Mouse (Mus musculus): ENCODE data around the gene Mtmr10. TPM values are rescaled to one million over a fixed set of nuclear protein-coding genes. Genes with fewer than 3 reads are reported as not detected.

Mtmr10 gene
- polyA plus RNA-seq, 1 experiment from 2014 or later, result 17.7 TPM

DNA sequence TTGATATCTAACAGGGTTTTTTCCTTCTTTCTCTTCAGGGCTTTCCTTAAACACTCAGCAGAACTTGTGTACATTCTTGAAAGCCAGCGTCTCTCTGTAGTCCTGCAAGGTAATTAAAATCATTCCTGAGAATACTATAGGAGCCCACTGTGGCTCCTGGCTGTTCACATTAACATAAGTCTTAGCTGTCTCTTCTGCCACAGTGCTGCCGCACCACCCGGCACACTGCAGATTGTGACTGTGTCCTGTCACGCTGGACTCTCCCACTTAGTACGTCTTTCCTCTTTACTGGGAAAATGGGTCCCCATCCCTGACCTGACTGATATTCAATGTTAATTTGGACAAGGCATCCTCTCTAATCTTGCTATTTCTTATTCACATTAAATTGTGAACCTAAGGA lies 33.7 kb downstream of the Mtmr10 start:
- peaks cover 11% of the 10 kb centered on the region for H3K36me3 ChIP-seq (ENCODE audit: control insufficient read depth, insufficient read depth, low read length)

DNA sequence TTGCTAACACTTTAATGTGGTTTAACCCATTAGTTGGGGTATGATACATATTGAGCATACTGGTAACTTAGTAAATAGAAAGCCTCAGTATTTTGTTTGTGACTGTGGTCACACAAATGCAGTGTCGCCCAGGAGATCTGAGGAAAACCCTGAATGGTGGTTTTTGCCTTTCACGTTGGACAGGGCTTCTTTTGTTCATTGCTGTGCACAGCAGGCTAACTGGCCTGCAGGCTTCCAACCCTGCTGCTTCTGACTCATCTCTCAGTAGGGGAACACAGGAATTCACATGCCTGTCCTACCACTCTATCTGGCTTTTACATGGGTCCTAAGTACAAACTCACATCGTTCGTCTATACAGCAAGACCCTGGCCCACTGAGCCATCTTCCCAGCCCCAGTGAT lies 34.2 kb downstream of the Mtmr10 start:
- no peaks in the 10 kb centered on the region for H3K9me3 ChIP-seq (ENCODE audit: control insufficient read depth, low read length)
- ATAC-seq (ENCODE audit: low read depth), result no peak
- H3K4me1 ChIP-seq (ENCODE audit: control insufficient read depth, insufficient read depth, low read length), result no peaks in the 10 kb centered on the region
- no peaks in the 10 kb centered on the region for H3K27me3 ChIP-seq (ENCODE audit: control insufficient read depth, insufficient read depth, low read length)
- peaks cover 6% of the 10 kb centered on the region for H3K36me3 ChIP-seq (ENCODE audit: control insufficient read depth, insufficient read depth, low read length)
- H3K27ac ChIP-seq (ENCODE audit: low read depth, low read length), result no peak overlapping the region
- no peak overlapping the region for H3K9ac ChIP-seq (replicated peaks; ENCODE audit: low read depth, low read length)
- no peak overlapping the region for H3K4me3 ChIP-seq (ENCODE audit: low read depth, low read length)
- no peak overlapping the region for H3K4me2 ChIP-seq (ENCODE audit: low read depth, low read length)
- 61% methylated on average over 4 of the region's 4 CpGs for WGBS

More for the DNA sequence above, 33.7 kb downstream of the Mtmr10 start:
- H3K4me2 ChIP-seq (ENCODE audit: low read depth, low read length), result no peak overlapping the region
- WGBS, result 57% methylated on average over 5 of the region's 5 CpGs
- H3K4me3 ChIP-seq (ENCODE audit: low read depth, low read length), result no peak overlapping the region
- no peaks in the 10 kb centered on the region for H3K4me1 ChIP-seq (ENCODE audit: control insufficient read depth, insufficient read depth, low read length)
- no peak overlapping the region for H3K9ac ChIP-seq (replicated peaks; ENCODE audit: low read depth, low read length)
- ATAC-seq (ENCODE audit: low read depth), result peak; percentile 61; the same call in 1 of the 2 replicates
- no peak overlapping the region for H3K27ac ChIP-seq (ENCODE audit: low read depth, low read length)
- H3K27me3 ChIP-seq (ENCODE audit: control insufficient read depth, insufficient read depth, low read length), result no peaks in the 10 kb centered on the region
- no peaks in the 10 kb centered on the region for H3K9me3 ChIP-seq (ENCODE audit: control insufficient read depth, low read length)

DNA sequence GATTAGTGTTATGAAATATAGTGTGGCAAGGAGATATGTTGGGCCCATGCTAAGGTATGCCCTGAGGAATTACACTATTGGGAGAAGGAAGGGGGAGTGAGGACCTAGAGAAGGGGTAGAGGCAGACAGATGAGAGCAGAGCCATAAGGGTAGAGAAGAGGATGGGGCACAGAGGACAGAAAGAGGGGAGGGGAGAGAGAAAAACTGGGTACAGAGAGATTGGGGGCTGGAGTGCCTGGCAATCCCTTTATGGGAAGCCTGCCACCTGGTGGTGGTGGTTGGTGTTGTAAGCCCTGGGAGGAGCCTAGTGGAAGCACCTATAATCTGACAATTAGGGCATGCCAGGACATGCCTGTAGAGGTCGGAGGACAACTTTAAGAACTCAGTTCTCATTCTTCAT lies 39.4 kb downstream of the Mtmr10 start:
- H3K9me3 ChIP-seq (ENCODE audit: control insufficient read depth, low read length), result no peaks in the 10 kb centered on the region
- no peak overlapping the region for H3K27ac ChIP-seq (ENCODE audit: low read depth, low read length)
- no peaks in the 10 kb centered on the region for H3K27me3 ChIP-seq (ENCODE audit: control insufficient read depth, insufficient read depth, low read length)
- H3K36me3 ChIP-seq (ENCODE audit: control insufficient read depth, insufficient read depth, low read length), result peaks cover 12% of the 10 kb centered on the region; the same call in 1 of the 2 replicates
- no peak overlapping the region for H3K9ac ChIP-seq (replicated peaks; ENCODE audit: low read depth, low read length)
- no peak overlapping the region for H3K4me3 ChIP-seq (ENCODE audit: low read depth, low read length)
- H3K4me2 ChIP-seq (ENCODE audit: low read depth, low read length), result no peak overlapping the region
- peak; percentile 78; the same call in 1 of the 2 replicates for ATAC-seq (ENCODE audit: low read depth)
- H3K4me1 ChIP-seq (ENCODE audit: control insufficient read depth, insufficient read depth, low read length), result no peaks in the 10 kb centered on the region
- 8% methylated on average over 1 of the region's 1 CpGs for WGBS

DNA sequence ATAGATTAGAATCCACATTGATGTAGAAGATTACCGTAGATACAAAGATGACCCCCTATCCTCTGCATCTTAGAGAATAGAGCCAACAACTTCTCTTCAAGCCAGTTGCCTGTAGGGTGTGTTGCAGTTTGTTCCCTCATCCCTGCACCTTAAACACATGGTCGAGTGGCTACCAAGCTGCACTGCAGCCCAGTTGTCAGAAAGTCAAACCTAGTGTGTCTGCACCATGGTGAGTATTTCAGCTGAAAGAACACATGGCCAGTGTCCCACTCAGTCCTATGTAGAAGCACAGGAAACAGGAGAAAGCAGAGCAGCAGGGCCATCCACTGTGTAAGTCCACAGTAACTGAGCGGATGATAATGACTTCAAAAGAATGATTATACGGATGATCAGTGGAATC lies 40.0 kb downstream of the Mtmr10 start:
- H3K4me2 ChIP-seq (ENCODE audit: low read depth, low read length), result no peak overlapping the region
- ATAC-seq (ENCODE audit: low read depth), result no peak
- 91% methylated on average over 4 of the region's 4 CpGs for WGBS
- no peaks in the 10 kb centered on the region for H3K4me1 ChIP-seq (ENCODE audit: control insufficient read depth, insufficient read depth, low read length)
- no peaks in the 10 kb centered on the region for H3K9me3 ChIP-seq (ENCODE audit: control insufficient read depth, low read length)
- no peak overlapping the region for H3K9ac ChIP-seq (replicated peaks; ENCODE audit: low read depth, low read length)
- peaks cover 12% of the 10 kb centered on the region; the same call in 1 of the 2 replicates for H3K36me3 ChIP-seq (ENCODE audit: control insufficient read depth, insufficient read depth, low read length)
- H3K27ac ChIP-seq (ENCODE audit: low read depth, low read length), result no peak overlapping the region
- H3K4me3 ChIP-seq (ENCODE audit: low read depth, low read length), result no peak overlapping the region
- no peaks in the 10 kb centered on the region for H3K27me3 ChIP-seq (ENCODE audit: control insufficient read depth, insufficient read depth, low read length)

DNA sequence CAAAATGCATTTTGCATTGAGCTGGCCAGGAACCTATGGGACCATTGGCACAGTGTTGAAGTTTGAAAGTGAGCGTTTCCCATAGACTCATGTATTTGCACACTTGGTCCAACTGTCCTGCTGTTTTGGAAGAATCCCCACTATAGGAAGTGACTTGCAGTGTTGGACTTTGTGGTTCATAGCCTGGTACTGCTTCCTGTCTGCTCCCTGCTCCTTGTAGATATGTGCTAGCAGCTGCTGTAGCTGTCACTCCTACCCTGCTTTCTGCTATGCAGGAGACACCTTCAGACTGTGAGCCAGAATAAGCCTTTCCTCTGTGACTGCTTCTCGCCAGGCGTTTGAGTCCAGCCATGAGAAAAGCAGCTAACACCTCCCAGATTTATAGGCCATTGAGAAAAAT lies 43.9 kb downstream of the Mtmr10 start:
- Histone ChIP-seq H3K36me3 (ENCODE audit: control insufficient read depth, insufficient read depth, low read length) (peaks cover 24% of the 10 kb centered on the region; the same call in 1 of the 2 replicates), H3K4me1 (ENCODE audit: control insufficient read depth, insufficient read depth, low read length) (no peaks in the 10 kb centered on the region), H3K4me3 (ENCODE audit: low read depth, low read length) (no peak overlapping the region), H3K9ac (replicated peaks; ENCODE audit: low read depth, low read length) (no peak overlapping the region), H3K27me3 (ENCODE audit: control insufficient read depth, insufficient read depth, low read length) (no peaks in the 10 kb centered on the region), H3K27ac (ENCODE audit: low read depth, low read length) (no peak overlapping the region), H3K9me3 (ENCODE audit: control insufficient read depth, low read length) (no peaks in the 10 kb centered on the region), H3K4me2 (ENCODE audit: low read depth, low read length) (no peak overlapping the region)
- WGBS, result 81% methylated on average over 3 of the region's 3 CpGs
- no peak for ATAC-seq (ENCODE audit: low read depth)

DNA sequence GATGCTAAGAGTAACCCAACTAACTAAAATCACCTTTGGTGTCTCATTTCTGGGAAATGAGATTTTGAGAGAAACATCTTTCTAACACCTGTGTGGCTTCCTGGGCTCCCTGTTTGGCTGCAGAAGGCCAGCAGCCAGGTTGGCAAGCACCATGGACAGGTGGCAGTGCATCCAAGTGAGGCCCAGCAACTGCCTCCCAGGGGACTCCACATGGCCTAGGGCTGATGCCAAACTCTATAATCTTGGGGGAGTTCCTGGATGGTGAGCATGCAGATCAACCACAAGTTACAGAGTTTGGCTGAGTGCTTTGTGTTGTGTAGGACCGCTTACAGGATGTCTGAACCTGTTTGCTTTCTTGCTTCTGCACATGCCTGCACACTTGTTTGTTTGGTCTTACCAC lies 45.2 kb downstream of the Mtmr10 start:
- H3K36me3 ChIP-seq (ENCODE audit: control insufficient read depth, insufficient read depth, low read length), result peaks cover 33% of the 10 kb centered on the region

DNA sequence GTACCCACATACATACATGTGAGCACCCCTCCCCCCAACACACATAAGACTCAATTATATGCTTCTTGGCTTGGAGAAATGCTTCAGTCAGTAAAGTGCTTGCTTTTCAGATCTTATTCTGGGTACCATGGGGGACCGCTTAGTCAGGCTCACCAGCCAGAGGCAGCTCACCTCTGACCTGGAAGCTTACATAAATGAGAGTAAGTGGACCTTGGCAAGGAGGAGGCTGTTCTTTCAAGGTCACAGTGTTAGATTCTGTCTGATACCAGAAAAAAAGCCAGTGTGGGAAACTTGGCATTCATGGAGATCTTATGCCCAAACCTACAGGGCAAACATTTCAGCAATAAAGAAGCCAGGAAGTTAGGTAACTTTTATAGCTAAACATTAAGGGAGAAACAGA lies 60.4 kb downstream of the Mtmr10 start:
- no peaks in the 10 kb centered on the region for H3K9me3 ChIP-seq (ENCODE audit: control insufficient read depth, low read length)
- WGBS, result 100% methylated on average over 1 of the region's 1 CpGs
- no peak overlapping the region for H3K4me2 ChIP-seq (ENCODE audit: low read depth, low read length)
- peaks cover 6% of the 10 kb centered on the region for H3K36me3 ChIP-seq (ENCODE audit: control insufficient read depth, insufficient read depth, low read length)
- H3K27me3 ChIP-seq (ENCODE audit: control insufficient read depth, insufficient read depth, low read length), result no peaks in the 10 kb centered on the region
- H3K4me1 ChIP-seq (ENCODE audit: control insufficient read depth, insufficient read depth, low read length), result no peaks in the 10 kb centered on the region
- no peak overlapping the region for H3K27ac ChIP-seq (ENCODE audit: low read depth, low read length)
- no peak for ATAC-seq (ENCODE audit: low read depth)
- no peak overlapping the region for H3K9ac ChIP-seq (replicated peaks; ENCODE audit: low read depth, low read length)
- no peak overlapping the region for H3K4me3 ChIP-seq (ENCODE audit: low read depth, low read length)

More for the DNA sequence above, 45.2 kb downstream of the Mtmr10 start:
- H3K4me2 ChIP-seq (ENCODE audit: low read depth, low read length), result no peak overlapping the region
- no peak overlapping the region for H3K4me3 ChIP-seq (ENCODE audit: low read depth, low read length)
- no peak overlapping the region for H3K9ac ChIP-seq (replicated peaks; ENCODE audit: low read depth, low read length)
- no peaks in the 10 kb centered on the region for H3K4me1 ChIP-seq (ENCODE audit: control insufficient read depth, insufficient read depth, low read length)
- H3K27ac ChIP-seq (ENCODE audit: low read depth, low read length), result no peak overlapping the region
- WGBS, result 97% methylated on average over 1 of the region's 1 CpGs
- no peak for ATAC-seq (ENCODE audit: low read depth)
- no peaks in the 10 kb centered on the region for H3K27me3 ChIP-seq (ENCODE audit: control insufficient read depth, insufficient read depth, low read length)
- no peaks in the 10 kb centered on the region for H3K9me3 ChIP-seq (ENCODE audit: control insufficient read depth, low read length)

DNA sequence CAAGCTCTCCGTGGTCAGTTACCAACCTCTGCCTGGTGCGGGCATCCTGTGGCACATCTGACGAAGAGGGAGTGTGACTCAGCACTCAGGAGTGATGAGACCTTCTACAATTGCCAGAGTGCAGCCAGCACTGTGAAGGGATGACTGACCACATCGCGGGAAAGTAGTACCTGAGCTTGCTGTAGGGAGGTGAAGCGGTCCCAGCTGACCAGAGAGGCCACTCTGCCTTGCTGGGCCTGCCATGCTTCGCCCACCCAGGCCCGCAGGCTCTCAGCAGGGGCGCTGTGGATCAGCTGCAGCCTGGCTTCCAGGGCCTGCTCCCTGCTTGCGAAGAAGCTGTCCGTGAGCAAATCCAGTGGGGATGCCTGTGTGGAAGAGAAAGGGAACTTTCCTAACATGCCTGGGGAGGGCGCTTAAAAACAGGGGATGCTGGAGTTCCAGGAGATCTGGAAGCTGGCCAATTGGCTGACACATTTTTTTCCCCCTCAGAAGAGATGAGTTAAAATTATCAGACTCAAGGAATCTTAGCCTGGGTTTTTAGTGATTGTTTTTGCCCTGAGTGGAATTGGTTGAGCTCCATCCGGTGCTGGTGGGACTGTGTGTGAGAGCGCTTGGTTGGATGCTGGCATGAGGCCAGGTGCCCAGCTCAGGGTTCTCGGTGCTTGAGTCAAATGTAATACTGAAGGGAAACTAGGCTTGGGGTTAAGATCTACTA lies 61.9 kb downstream of the Mtmr10 start:
- Histone ChIP-seq H3K27ac (ENCODE audit: low read depth, low read length) (no peak overlapping the region), H3K4me1 (ENCODE audit: control insufficient read depth, insufficient read depth, low read length) (no peaks in the 10 kb centered on the region), H3K9ac (replicated peaks; ENCODE audit: low read depth, low read length) (no peak overlapping the region), H3K4me3 (ENCODE audit: low read depth, low read length) (no peak overlapping the region), H3K36me3 (ENCODE audit: control insufficient read depth, insufficient read depth, low read length) (peaks cover 10% of the 10 kb centered on the region), H3K27me3 (ENCODE audit: control insufficient read depth, insufficient read depth, low read length) (no peaks in the 10 kb centered on the region), H3K4me2 (ENCODE audit: low read depth, low read length) (no peak overlapping the region), H3K9me3 (ENCODE audit: control insufficient read depth, low read length) (no peaks in the 10 kb centered on the region)
- 79% methylated on average over 15 of the region's 15 CpGs for WGBS
- ATAC-seq (ENCODE audit: low read depth), result no peak

DNA sequence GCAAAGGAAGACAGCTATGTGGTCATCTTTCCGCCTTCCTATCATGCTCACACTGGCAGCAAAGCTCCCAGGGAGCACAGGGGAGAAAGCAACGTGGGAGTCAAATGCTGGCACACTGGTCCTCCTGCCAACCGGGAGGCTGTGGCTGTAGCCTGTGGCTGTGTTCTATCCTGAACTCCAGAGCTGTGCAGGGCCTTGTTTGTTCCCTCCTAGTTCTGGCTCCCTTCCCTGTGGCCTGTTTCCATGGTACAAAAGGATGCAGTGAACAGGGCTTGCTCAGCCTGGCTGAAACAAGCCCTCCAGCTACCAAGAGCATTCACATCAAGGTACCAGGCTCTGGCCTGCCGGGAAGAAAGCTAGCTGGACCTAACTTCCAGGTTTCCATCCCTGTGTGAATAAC lies 63.6 kb downstream of the Mtmr10 start:
- 73% methylated on average over 4 of the region's 4 CpGs for WGBS
- Histone ChIP-seq H3K4me3 (ENCODE audit: low read depth, low read length) (no peak overlapping the region), H3K27me3 (ENCODE audit: control insufficient read depth, insufficient read depth, low read length) (no peaks in the 10 kb centered on the region), H3K4me1 (ENCODE audit: control insufficient read depth, insufficient read depth, low read length) (no peaks in the 10 kb centered on the region), H3K27ac (ENCODE audit: low read depth, low read length) (peak overlapping the region; percentile 18; the same call in 1 of the 2 replicates), H3K4me2 (ENCODE audit: low read depth, low read length) (no peak overlapping the region), H3K9me3 (ENCODE audit: control insufficient read depth, low read length) (no peaks in the 10 kb centered on the region), H3K36me3 (ENCODE audit: control insufficient read depth, insufficient read depth, low read length) (peaks cover 10% of the 10 kb centered on the region), H3K9ac (replicated peaks; ENCODE audit: low read depth, low read length) (no peak overlapping the region)
- peak; percentile 88 for ATAC-seq (ENCODE audit: low read depth)
